ENCODE assay signal across 34 mouse cellular contexts in genomic region chr1:138915596-138915995, GRCm38 (mm10).
"Had no signal": no experiment of that assay in that cellular context is flagged by ENCODE, and none has a peak within 500 bp of the region (broad histone marks: within the 10 kb centered on the region; RNA-seq: fewer than 3 reads in every experiment).

No protein-coding gene starts in this region.

- H3K9me3 ChIP-seq: heart, embryonic 10.5 days; heart, embryonic 12.5 days; heart, embryonic 15.5 days; hindbrain, embryonic 10.5 days; hindbrain, embryonic 12.5 days; hindbrain, embryonic 13.5 days; hindbrain, embryonic 15.5 days; intestine, embryonic 15.5 days; kidney, embryonic 15.5 days had no signal

- H3K27me3 ChIP-seq: heart, embryonic 12.5 days; heart, embryonic 13.5 days; heart, embryonic 15.5 days; hindbrain, embryonic 12.5 days; hindbrain, embryonic 13.5 days; hindbrain, embryonic 15.5 days; intestine, embryonic 15.5 days; kidney, embryonic 15.5 days had no signal

- H3K36me3 ChIP-seq: heart, embryonic 10.5 days; heart, embryonic 12.5 days; heart, embryonic 13.5 days; heart, embryonic 15.5 days; hindbrain, embryonic 10.5 days; hindbrain, embryonic 12.5 days; hindbrain, embryonic 13.5 days; hindbrain, embryonic 15.5 days; intestine, embryonic 15.5 days; kidney, embryonic 15.5 days had no signal

- DNase-seq: heart, postnatal 10 days; heart, postnatal 14 days; heart, postnatal 36 days; heart, postnatal 4 days; kidney, adult 11 months; kidney, adult 18-20 months; kidney, adult 2 months; kidney, adult 8-10 months; kidney, adult 9 months; kidney, postnatal 10 days; kidney, postnatal 14 days; kidney, postnatal 25 days; kidney, postnatal 36 days; kidney, postnatal 4 days; layer of hippocampus, adult 9-11 months; layer of hippocampus, postnatal 36 days had no signal

- H3K4me3 ChIP-seq: heart, embryonic 10.5 days; heart, embryonic 12.5 days; heart, embryonic 13.5 days; heart, embryonic 15.5 days; hindbrain, embryonic 10.5 days; hindbrain, embryonic 12.5 days; hindbrain, embryonic 13.5 days; hindbrain, embryonic 15.5 days; intestine, embryonic 15.5 days; kidney, embryonic 15.5 days; layer of hippocampus, adult 2 months had no signal

- ATAC-seq: hindbrain, embryonic 16.5 days; hindbrain, postnatal 0 days; inflammation-experienced regulatory T-cells, adult 6 months; intestine, embryonic 15.5 days; intestine, embryonic 16.5 days; intestine, postnatal 0 days had no signal

- H3K4me2 ChIP-seq: heart, embryonic 12.5 days; heart, embryonic 13.5 days; heart, embryonic 15.5 days; hindbrain, embryonic 12.5 days; hindbrain, embryonic 13.5 days; hindbrain, embryonic 14.5 days; hindbrain, embryonic 15.5 days; intestine, embryonic 15.5 days; kidney, embryonic 15.5 days had no signal

- H3K4me1 ChIP-seq: hindbrain, embryonic 10.5 days; hindbrain, embryonic 12.5 days; hindbrain, embryonic 13.5 days; hindbrain, embryonic 15.5 days had no signal

- H3K27ac ChIP-seq: heart, embryonic 10.5 days; heart, embryonic 13.5 days; heart, embryonic 15.5 days; hindbrain, embryonic 10.5 days; hindbrain, embryonic 12.5 days; hindbrain, embryonic 13.5 days; hindbrain, embryonic 14.5 days; hindbrain, embryonic 15.5 days; hindbrain, postnatal 0 days; intestine, embryonic 15.5 days; kidney, embryonic 15.5 days; kidney, postnatal 0 days; layer of hippocampus, adult 2 months had no signal

- H3K9ac ChIP-seq: heart, embryonic 12.5 days; heart, embryonic 13.5 days; heart, embryonic 15.5 days; hindbrain, embryonic 12.5 days; hindbrain, embryonic 13.5 days; hindbrain, embryonic 14.5 days; hindbrain, embryonic 15.5 days; intestine, embryonic 15.5 days; kidney, embryonic 15.5 days had no signal
